Mouse (Mus musculus): ENCODE measurements around the gene Gm20388.
A peak's percentile ranks its signal among the peaks of the same experiment; 100 is the strongest.

Gm20388 gene

GRCm38 (mm10) chr8:122758597-122758996 lies 2848.0 kb downstream of the Gm20388 start:
- DNase-seq (ENCODE audit: extremely low spot score, low read depth, low spot score), result no peak

GRCm38 (mm10) chr8:122760116-122760515 lies 2849.5 kb downstream of the Gm20388 start:
- no peak for DNase-seq (ENCODE audit: extremely low spot score, low read depth, low spot score)

GRCm38 (mm10) chr8:122761109-122761508 lies 2850.5 kb downstream of the Gm20388 start:
- DNase-seq (ENCODE audit: extremely low spot score, low read depth, low spot score), result no peak

- DNase-seq (ENCODE audit: extremely low spot score, low read depth, low spot score), result no peak
Measured at GRCm38 (mm10) chr8:122762731-122763266, 2852.2 kb downstream of the Gm20388 start.

GRCm38 (mm10) chr8:122763267-122763738 lies 2852.7 kb downstream of the Gm20388 start:
- DNase-seq (ENCODE audit: extremely low spot score, low read depth, low spot score), result no peak

GRCm38 (mm10) chr8:122764790-122765474 lies 2854.3 kb downstream of the Gm20388 start:
- no peak for DNase-seq (ENCODE audit: extremely low spot score, low read depth, low spot score)

GRCm38 (mm10) chr8:122766189-122766588 lies 2855.5 kb downstream of the Gm20388 start:
- no peak for DNase-seq (ENCODE audit: extremely low spot score, low read depth, low spot score)

GRCm38 (mm10) chr8:122766647-122767200 lies 2856.1 kb downstream of the Gm20388 start:
- DNase-seq (ENCODE audit: extremely low spot score, low read depth, low spot score), result no peak

GRCm38 (mm10) chr8:122767229-122767628 lies 2856.6 kb downstream of the Gm20388 start:
- no peak for DNase-seq (ENCODE audit: extremely low spot score, low read depth, low spot score)

GRCm38 (mm10) chr8:122769251-122770058 lies 2858.8 kb downstream of the Gm20388 start:
- DNase-seq (ENCODE audit: extremely low spot score, low read depth, low spot score), result no peak

GRCm38 (mm10) chr8:122772431-122773060 lies 2861.9 kb downstream of the Gm20388 start:
- DNase-seq (ENCODE audit: extremely low spot score, low read depth, low spot score), result no peak

GRCm38 (mm10) chr8:122775285-122776155 lies 2864.9 kb downstream of the Gm20388 start, which contains the start of gene Acsf3:
Gene Acsf3 (plus strand): TSS chr8:122775486.
- peak; percentile 61 for DNase-seq (ENCODE audit: extremely low spot score, low read depth, low spot score)

- DNase-seq (ENCODE audit: extremely low spot score, low read depth, low spot score), result no peak
Measured at GRCm38 (mm10) chr8:122777701-122778100, 2867.1 kb downstream of the Gm20388 start.

- DNase-seq (ENCODE audit: extremely low spot score, low read depth, low spot score), result no peak
Measured at GRCm38 (mm10) chr8:122778703-122779239, 2868.1 kb downstream of the Gm20388 start.

GRCm38 (mm10) chr8:122779255-122779654 lies 2868.6 kb downstream of the Gm20388 start:
- no peak for DNase-seq (ENCODE audit: extremely low spot score, low read depth, low spot score)

GRCm38 (mm10) chr8:122784756-122785155 lies 2874.1 kb downstream of the Gm20388 start:
- DNase-seq (ENCODE audit: extremely low spot score, low read depth, low spot score), result no peak

GRCm38 (mm10) chr8:122789796-122790195 lies 2879.2 kb downstream of the Gm20388 start:
- no peak for DNase-seq (ENCODE audit: extremely low spot score, low read depth, low spot score)

GRCm38 (mm10) chr8:122793375-122794174 lies 2882.9 kb downstream of the Gm20388 start:
- no peak for DNase-seq (ENCODE audit: extremely low spot score, low read depth, low spot score)

- no peak for DNase-seq (ENCODE audit: extremely low spot score, low read depth, low spot score)
Measured at GRCm38 (mm10) chr8:122794175-122794454, 2883.5 kb downstream of the Gm20388 start.
